8 mouse cellular contexts compared by ENCODE assay signal in the genomic region with DNA sequence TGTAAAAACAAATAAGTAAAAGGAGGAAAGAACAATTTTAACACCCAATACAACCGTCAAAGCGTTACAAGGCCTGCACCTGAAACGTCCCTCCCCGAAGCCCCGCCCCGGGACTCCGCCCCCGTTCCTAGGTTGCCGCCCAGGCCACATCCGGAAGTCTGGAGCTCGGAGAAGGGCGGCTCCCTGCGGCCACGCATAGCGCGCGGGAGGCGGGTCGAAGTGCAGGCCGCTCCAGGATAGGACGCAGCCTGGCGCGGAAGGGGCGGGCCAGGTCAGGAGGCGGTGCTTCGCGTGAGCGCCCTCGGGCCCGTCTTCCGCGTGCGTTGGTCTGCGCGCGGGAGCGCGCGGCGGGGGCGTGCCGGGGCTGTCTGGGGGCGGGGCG. TPM values are rescaled to one million over a fixed set of nuclear protein-coding genes. Genes with fewer than 3 reads are reported as not detected.
A peak's percentile ranks its signal among the peaks of the same experiment; 100 is the strongest.
DNase-seq lines count a peak whose midpoint lies in the region; ATAC-seq and TF ChIP-seq lines count a peak whose summit lies in the region.

No protein-coding gene starts in this region.

- no peak for TF ChIP-seq CTCF in E14TG2a.4 (conservative IDR thresholded peaks at IDR 0.05; ENCODE audit: low read length)
- no peak; the same call in 1 of the 2 replicates for TF ChIP-seq CTCF in heart, postnatal 0 days (IDR thresholded peaks at IDR 0.05; ENCODE audit: low read depth)
- no peak for TF ChIP-seq CTCF in testis, adult 2 months (IDR thresholded peaks at IDR 0.05; ENCODE audit: control insufficient read depth, insufficient read depth, insufficient replicate concordance, low read depth, low read length)

- H3K9ac ChIP-seq in forebrain, embryonic 12.5 days, result peak overlapping the region; percentile 97
- peak overlapping the region; percentile 93 for H3K9ac ChIP-seq in heart, postnatal 0 days (replicated peaks; ENCODE audit: low read depth, low read length)
- H3K9ac ChIP-seq in liver, embryonic 16.5 days (ENCODE audit: low read depth, low read length), result peak overlapping the region; percentile 95
- peak overlapping the region; percentile 96 for H3K9ac ChIP-seq in neural tube, embryonic 13.5 days

- peak overlapping the region; percentile 98 for H3K4me3 ChIP-seq in E14TG2a.4 (replicated peaks; ENCODE audit: low read length)
- H3K4me3 ChIP-seq in forebrain, embryonic 12.5 days (replicated peaks), result peak overlapping the region; percentile 94
- H3K4me3 ChIP-seq in heart, postnatal 0 days (ENCODE audit: low read depth, low read length), result peak overlapping the region; percentile 83
- H3K4me3 ChIP-seq in liver, embryonic 16.5 days (ENCODE audit: low read depth, low read length), result peak overlapping the region; percentile 82
- peak overlapping the region; percentile 94 for H3K4me3 ChIP-seq in neural tube, embryonic 13.5 days
- peak overlapping the region; percentile 86 for H3K4me3 ChIP-seq in testis, adult 2 months (ENCODE audit: control insufficient read depth, low read depth, low read length)

- H3K36me3 ChIP-seq in E14TG2a.4 (ENCODE audit: insufficient read depth, low read length), result peaks cover 22% of the 10 kb centered on the region
- no peaks in the 10 kb centered on the region for H3K36me3 ChIP-seq in forebrain, embryonic 12.5 days (replicated peaks)
- no peaks in the 10 kb centered on the region for H3K36me3 ChIP-seq in heart, postnatal 0 days (replicated peaks; ENCODE audit: control insufficient read depth, insufficient read depth, low read length)
- H3K36me3 ChIP-seq in liver, embryonic 16.5 days (ENCODE audit: control insufficient read depth, insufficient read depth), result no peaks in the 10 kb centered on the region
- no peaks in the 10 kb centered on the region for H3K36me3 ChIP-seq in neural tube, embryonic 13.5 days
- no peaks in the 10 kb centered on the region for H3K36me3 ChIP-seq in testis, adult 2 months (ENCODE audit: control insufficient read depth, insufficient read depth, low read length)

- H3K4me2 ChIP-seq in forebrain, embryonic 12.5 days, result peak overlapping the region; percentile 62
- H3K4me2 ChIP-seq in heart, postnatal 0 days (ENCODE audit: low read depth, low read length), result peak overlapping the region; percentile 65
- peak overlapping the region; percentile 83 for H3K4me2 ChIP-seq in liver, embryonic 16.5 days (ENCODE audit: low read depth, low read length)
- H3K4me2 ChIP-seq in neural tube, embryonic 13.5 days, result peak overlapping the region; percentile 70

- TF ChIP-seq EP300 in heart, postnatal 0 days (IDR thresholded peaks at IDR 0.05; ENCODE audit: low read depth), result 0 out of 2 replicates have a peak, but pooled peaks have one; percentile 17

- 0% methylated on average over 44 of the region's 44 CpGs for WGBS in forebrain, embryonic 12.5 days
- WGBS in heart, postnatal 0 days, result 2% methylated on average over 23 of the region's 44 CpGs
- under 1% methylated on average over 25 of the region's 44 CpGs for WGBS in liver, embryonic 16.5 days (ENCODE audit: insufficient replicate concordance)
- 1% methylated on average over 44 of the region's 44 CpGs for WGBS in neural tube, embryonic 13.5 days

- peak; percentile 43; the same call in 1 of the 2 replicates for TF ChIP-seq POLR2A in testis, adult 2 months (IDR thresholded peaks at IDR 0.05; ENCODE audit: control insufficient read depth, low read depth, low read length)

- peak; percentile 99 for ATAC-seq in forebrain, embryonic 12.5 days (ENCODE audit: low FRiP score)
- peak; percentile 98 for ATAC-seq in heart, postnatal 0 days (ENCODE audit: insufficient read depth, low read depth)
- peak; percentile 99 for ATAC-seq in liver, embryonic 16.5 days (ENCODE audit: low read depth)
- ATAC-seq in neural tube, embryonic 13.5 days (ENCODE audit: low read depth), result peak; percentile 99

- peak overlapping the region; percentile 94 for H3K27ac ChIP-seq in forebrain, embryonic 12.5 days
- peak overlapping the region; percentile 96 for H3K27ac ChIP-seq in heart, postnatal 0 days (ENCODE audit: low read depth)
- peak overlapping the region; percentile 28; the same call in 1 of the 2 replicates for H3K27ac ChIP-seq in liver, embryonic 16.5 days (ENCODE audit: low read length)
- H3K27ac ChIP-seq in neural tube, embryonic 13.5 days (replicated peaks), result peak overlapping the region; percentile 96
- H3K27ac ChIP-seq in testis, adult 2 months (ENCODE audit: control insufficient read depth, insufficient read depth, low read depth, low read length), result peak overlapping the region; percentile 95

- H3K9me3 ChIP-seq in E14TG2a.4 (ENCODE audit: low read length), result no peaks in the 10 kb centered on the region
- H3K9me3 ChIP-seq in forebrain, embryonic 12.5 days, result no peaks in the 10 kb centered on the region
- no peaks in the 10 kb centered on the region for H3K9me3 ChIP-seq in heart, postnatal 0 days (replicated peaks; ENCODE audit: control insufficient read depth, low read length)
- no peaks in the 10 kb centered on the region for H3K9me3 ChIP-seq in liver, embryonic 16.5 days (replicated peaks; ENCODE audit: control insufficient read depth, low read length)
- no peaks in the 10 kb centered on the region for H3K9me3 ChIP-seq in neural tube, embryonic 13.5 days

- peaks cover 84% of the 10 kb centered on the region for H3K4me1 ChIP-seq in E14TG2a.4 (replicated peaks; ENCODE audit: low read depth, low read length)
- H3K4me1 ChIP-seq in forebrain, embryonic 12.5 days, result peaks cover 39% of the 10 kb centered on the region
- peaks cover 25% of the 10 kb centered on the region for H3K4me1 ChIP-seq in heart, postnatal 0 days (ENCODE audit: control insufficient read depth, insufficient read depth)
- H3K4me1 ChIP-seq in liver, embryonic 16.5 days (ENCODE audit: control insufficient read depth, low read depth, low read length), result peaks cover 19% of the 10 kb centered on the region
- peaks cover 35% of the 10 kb centered on the region for H3K4me1 ChIP-seq in neural tube, embryonic 13.5 days (replicated peaks)
- H3K4me1 ChIP-seq in testis, adult 2 months (ENCODE audit: control insufficient read depth, insufficient read depth, low read length), result no peaks in the 10 kb centered on the region; the same call in 1 of the 2 replicates

- no peaks in the 10 kb centered on the region for H3K27me3 ChIP-seq in E14TG2a.4 (ENCODE audit: insufficient read depth, low read length)
- no peaks in the 10 kb centered on the region for H3K27me3 ChIP-seq in forebrain, embryonic 12.5 days
- no peaks in the 10 kb centered on the region for H3K27me3 ChIP-seq in heart, postnatal 0 days (ENCODE audit: control insufficient read depth, insufficient read depth, low read length)
- H3K27me3 ChIP-seq in liver, embryonic 16.5 days (ENCODE audit: control insufficient read depth, insufficient read depth, low read depth, low read length), result no peaks in the 10 kb centered on the region
- no peaks in the 10 kb centered on the region for H3K27me3 ChIP-seq in neural tube, embryonic 13.5 days
- no peaks in the 10 kb centered on the region for H3K27me3 ChIP-seq in testis, adult 2 months (ENCODE audit: control insufficient read depth, insufficient read depth, low read length)

- peak; percentile 97 for DNase-seq in c-Kit-positive CD71-positive TER-119-positive erythroid progenitor cells, embryonic 14.5 days (ENCODE audit: low spot score)
- DNase-seq in heart, postnatal 0 days (ENCODE audit: low spot score), result peak; percentile 98
- DNase-seq in kidney, postnatal 4 days, result peak; percentile 98 to 99

RNA-seq across cellular contexts. Expression of a gene that starts 0.2 kb away (rescaled TPM):
- 75.6 and 84.0 TPM in 2 replicates for polyA plus RNA-seq in forebrain, embryonic 12.5 days (2016; fragmentation: Nextera tagmentation; extraction: Ambion mirVana)
- total RNA-seq in heart, postnatal 0 days (2014; rRNA removed; ENCODE audit: low replicate concordance), result 28.0 and 45.1 TPM in 2 replicates
- 18.1 and 18.2 TPM in 2 replicates for polyA plus RNA-seq in heart, postnatal 0 days (2015; fragmentation: Nextera tagmentation; extraction: Ambion mirVana)
- polyA plus RNA-seq in liver, embryonic 16.5 days (2015; fragmentation: Nextera tagmentation; extraction: Ambion mirVana), result 8.2 TPM in 2 replicates
- polyA plus RNA-seq in neural tube, embryonic 13.5 days (2015; fragmentation: Nextera tagmentation; extraction: Ambion mirVana), result 49.4 and 50.8 TPM in 2 replicates
- 10.2 and 12.6 TPM in 2 replicates for polyA plus RNA-seq in testis, adult 2 months (2012; rRNA removed)

RNA-seq across cellular contexts. Expression of a gene that starts 28.2 kb away (rescaled TPM):
- polyA plus RNA-seq in forebrain, embryonic 12.5 days (2016; fragmentation: Nextera tagmentation; extraction: Ambion mirVana), result 3.9 and 4.2 TPM in 2 replicates
- total RNA-seq in heart, postnatal 0 days (2014; rRNA removed; ENCODE audit: low replicate concordance), result 139 and 158 TPM in 2 replicates
- polyA plus RNA-seq in heart, postnatal 0 days (2015; fragmentation: Nextera tagmentation; extraction: Ambion mirVana), result 66.9 and 67.8 TPM in 2 replicates
- 3.1 and 3.4 TPM in 2 replicates for polyA plus RNA-seq in liver, embryonic 16.5 days (2015; fragmentation: Nextera tagmentation; extraction: Ambion mirVana)
- 6.6 and 7.7 TPM in 2 replicates for polyA plus RNA-seq in neural tube, embryonic 13.5 days (2015; fragmentation: Nextera tagmentation; extraction: Ambion mirVana)
- polyA plus RNA-seq in testis, adult 2 months (2012; rRNA removed), result 5.7 and 7.2 TPM in 2 replicates

Comparison
In these comparisons a context has a peak if more than half of its experiments do, and no peak if none do; other contexts are left out.
1. Peak in every context shown above with its lines: DNase-seq, ATAC-seq, H3K4me3 ChIP-seq and H3K27ac ChIP-seq.
2. H3K27ac ChIP-seq: peak in every context shown above with its lines; median percentile 96 in heart, postnatal 0 days; 96 in neural tube, embryonic 13.5 days; 95 in testis, adult 2 months; 94 in forebrain, embryonic 12.5 days; 28 in liver, embryonic 16.5 days.